In the genomic region with DNA sequence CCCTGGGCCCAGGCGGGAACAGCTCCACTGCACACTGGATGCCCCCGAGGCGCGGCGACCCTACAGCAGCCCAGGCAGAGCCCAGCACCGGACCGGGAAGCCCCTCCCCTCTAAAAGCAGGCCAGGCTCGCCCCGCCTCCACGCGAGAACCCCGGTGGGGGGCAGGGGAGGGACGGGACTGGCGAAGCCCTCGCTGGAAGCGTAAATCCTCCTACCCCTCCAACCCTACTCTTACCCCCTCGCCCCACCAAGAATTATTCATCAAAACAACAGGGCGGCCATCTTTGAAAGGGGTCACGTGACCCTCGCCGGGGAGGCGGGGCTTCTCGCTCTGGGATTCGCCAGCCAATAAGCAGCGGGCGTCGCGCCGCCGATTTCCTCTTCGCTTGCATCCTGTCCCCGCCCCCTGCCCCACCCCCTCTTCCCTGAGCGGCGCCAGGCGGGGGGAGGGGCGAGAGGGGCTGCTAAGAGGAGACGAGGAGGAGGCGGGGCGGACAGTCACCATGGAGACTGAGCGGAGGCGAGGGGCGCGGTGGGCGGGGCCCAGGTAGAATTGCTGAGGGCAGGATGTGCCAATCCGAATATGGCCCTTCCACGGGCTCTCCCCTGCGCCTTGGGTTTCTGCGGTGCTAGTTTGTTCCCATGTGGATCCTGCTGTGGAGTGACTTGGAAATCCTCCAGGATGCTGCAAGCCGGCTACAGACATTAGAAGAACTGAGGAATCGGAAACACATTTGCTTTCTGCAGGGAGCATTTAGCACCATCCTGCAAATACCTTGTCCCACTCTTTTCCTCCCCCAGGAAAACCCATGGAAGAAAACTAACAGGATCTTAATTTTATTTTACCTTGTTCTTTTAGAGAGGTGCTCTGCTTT, we compare ENCODE assay signal across 7 mouse cellular contexts. TPM values are rescaled to one million over a fixed set of nuclear protein-coding genes. Genes with fewer than 3 reads are reported as not detected.
DNase-seq lines count a peak whose midpoint lies in the region; ATAC-seq lines count a peak whose summit lies in the region.

A gene (minus strand): TSS at position 425 of the 875 bp plus-strand sequence.

- peak within 1 kb of the TSS; percentile 71 for H3K4me2 ChIP-seq in intestine, embryonic 15.5 days (replicated peaks)

- DNase-seq in adrenal gland, adult 18-20 months (ENCODE audit: low spot score in 2 of 2), result peak; percentile 96
- peak; percentile 100 for DNase-seq in embryo, embryonic 11 days
- peak; percentile 94 for DNase-seq in gastrocnemius, postnatal 36 days
- DNase-seq in left cerebral cortex, postnatal 25 days (ENCODE audit: low spot score in 2 of 2), result peak; percentile 99
- DNase-seq in midbrain, embryonic 10.5 days (ENCODE audit: low spot score), result peak; percentile 100
- DNase-seq in right cerebral cortex, postnatal 4 days, result peak; percentile 100

- H3K27ac ChIP-seq in intestine, embryonic 15.5 days, result peak within 1 kb of the TSS; percentile 95
- H3K27ac ChIP-seq in midbrain, embryonic 10.5 days (replicated peaks), result peak within 1 kb of the TSS; percentile 97

- H3K4me3 ChIP-seq in intestine, embryonic 15.5 days (replicated peaks), result peak within 1 kb of the TSS; percentile 88
- H3K4me3 ChIP-seq in midbrain, embryonic 10.5 days, result peak within 1 kb of the TSS; percentile 94

- no peaks in the 10 kb centered on the region for H3K27me3 ChIP-seq in intestine, embryonic 15.5 days (replicated peaks)
- no peaks in the 10 kb centered on the region for H3K27me3 ChIP-seq in midbrain, embryonic 10.5 days (ENCODE audit: low read depth, poor library complexity, severe bottlenecking)

- under 1% methylated on average over 48 of the region's 50 CpGs for WGBS in intestine, embryonic 15.5 days
- WGBS in midbrain, embryonic 10.5 days, result under 1% methylated on average over 49 of the region's 50 CpGs

- peaks cover 4% of the 10 kb centered on the region; the same call in 1 of the 2 replicates for H3K4me1 ChIP-seq in intestine, embryonic 15.5 days (replicated peaks)
- H3K4me1 ChIP-seq in midbrain, embryonic 10.5 days, result peaks cover 22% of the 10 kb centered on the region

- H3K36me3 ChIP-seq in intestine, embryonic 15.5 days, result no peaks in the 10 kb centered on the region
- H3K36me3 ChIP-seq in midbrain, embryonic 10.5 days, result peaks cover 8% of the 10 kb centered on the region

- peak; percentile 97 for ATAC-seq in intestine, embryonic 15.5 days

- no peaks in the 10 kb centered on the region for H3K9me3 ChIP-seq in intestine, embryonic 15.5 days
- no peaks in the 10 kb centered on the region; the same call in 1 of the 2 replicates for H3K9me3 ChIP-seq in midbrain, embryonic 10.5 days (replicated peaks)

- intact Hi-C loops in gastrocnemius, postnatal 36 days (cut with DNase I), result no loop called here
- intact Hi-C loops in left cerebral cortex, postnatal 25 days (cut with DNase I), result loop anchor here (1.0 to 2.0 kb wide), 2 partner anchors 19 to 28 kb away; no protein-coding TSS in a partner anchor

- peak within 1 kb of the TSS; percentile 95 for H3K9ac ChIP-seq in intestine, embryonic 15.5 days

RNA-seq across cellular contexts. Expression of the gene that starts here (rescaled TPM):
- total RNA-seq in adrenal gland, adult 18-20 months (2021), result 10 to 100 TPM; 59.8 to 71.3 TPM
- total RNA-seq in gastrocnemius, postnatal 36 days (2021), result 10 to 100 TPM; 28.0 to 31.4 TPM
- polyA plus RNA-seq in intestine, embryonic 15.5 days (2015; fragmentation: Nextera tagmentation; extraction: Ambion mirVana), result 34.3 and 39.0 TPM in 2 replicates
- total RNA-seq in left cerebral cortex, postnatal 25 days (2021), result 100 to 1,000 TPM in 1 of 2 experiments, 10 to 100 TPM in 1; 93.9 to 103 TPM
- 56.2 and 60.9 TPM in 2 replicates for polyA plus RNA-seq in midbrain, embryonic 10.5 days (2016; fragmentation: Nextera tagmentation; extraction: Ambion mirVana)

Comparison
In these comparisons a context has a peak if more than half of its experiments do, and no peak if none do; other contexts are left out.
1. Peak in every context shown above with its lines: DNase-seq, ATAC-seq, H3K4me3 ChIP-seq and H3K27ac ChIP-seq.